Mouse (Mus musculus) olfactory bulb, adult 2 months (tissue): ENCODE results near the gene Calm1. TPM values are rescaled to one million over a fixed set of nuclear protein-coding genes. Genes with fewer than 3 reads are reported as not detected.
A peak's percentile ranks its signal among the peaks of the same experiment; 100 is the strongest.

Source experiments
- H3K27ac ChIP-seq: fragments of 200-500 bp; 2 replicates; pipeline ENCODE4 v1.5.1; 2012; ENCODE audit warnings: low read depth, low read length; ENCODE audit not compliant: insufficient read depth
- H3K4me1 ChIP-seq: fragments of 200-500 bp; 2 replicates; pipeline ENCODE4 v1.6.1; 2012; ENCODE audit warnings: low read length; ENCODE audit not compliant: control insufficient read depth, insufficient read depth
- H3K4me3 ChIP-seq: fragments of 200-500 bp; 2 replicates; pipeline ENCODE4 v1.5.1; 2012; ENCODE audit warnings: mild to moderate bottlenecking, low read depth, low read length, moderate library complexity; ENCODE audit not compliant: insufficient read depth
- CTCF ChIP-seq: fragments of 200-500 bp; IDR thresholded peaks from 2 replicates; pipeline ENCODE4 v1.5.1; 2012; ENCODE audit warnings: low read depth, mild to moderate bottlenecking, low read length, moderate library complexity; ENCODE audit not compliant: insufficient read depth
- POLR2A ChIP-seq: fragments of 200-500 bp; IDR thresholded peaks from 2 replicates; pipeline ENCODE4 v1.6.1; 2012; ENCODE audit warnings: mild to moderate bottlenecking, low read depth, low read length, moderate library complexity; ENCODE audit not compliant: insufficient read depth
- WGBS: fragments of 180-500 bp; shearing (Covaris S2); methylation state at CpG from one replicate; pipeline ENCODE4 v1.1.7; 2018; 5-methylcytosine and 5-hydroxymethylcytosine counted together
- polyA plus RNA-seq: library from polyadenylated mRNA; stranded (reverse); fragments of >200 nt; gene quantifications from 2 replicates; pipeline ENCODE4 v1.2.4, GENCODE M21; 2012; ENCODE audit warnings: low replicate concordance; ENCODE audit not compliant: missing spikeins, insufficient read depth, insufficient read length

Calm1 gene
- polyA plus RNA-seq, 1 experiment = 787 TPM

DNA sequence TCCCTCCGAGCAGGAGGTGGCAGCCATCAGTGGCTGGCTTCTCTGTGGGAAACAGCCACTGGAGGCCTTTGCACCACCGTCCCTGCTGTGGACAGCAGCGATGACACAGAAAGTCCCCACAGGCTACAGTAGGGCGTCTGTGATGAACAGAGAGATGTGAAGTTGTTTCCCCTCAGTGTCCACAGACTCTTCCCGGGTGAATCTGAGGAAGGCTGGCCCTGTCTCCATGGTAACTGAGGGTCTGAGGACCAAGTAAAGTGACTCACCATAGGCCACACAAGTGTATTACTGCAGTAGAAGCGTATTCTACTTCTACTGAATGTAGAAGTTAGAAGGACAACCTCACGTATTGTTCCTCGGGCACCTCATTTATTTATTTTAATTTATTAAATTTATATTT is 27.4 kb downstream of the Calm1 start:
- WGBS = 52% methylated on average over 8 of the region's 8 CpGs
- H3K27ac ChIP-seq = peak overlapping the region; percentile 47; the same call in 1 of the 2 replicates
- H3K4me1 ChIP-seq = peaks cover 45% of the 10 kb centered on the region
- no peak overlapping the region for H3K4me3 ChIP-seq
- TF ChIP-seq CTCF (no peak), POLR2A (no peak)

DNA sequence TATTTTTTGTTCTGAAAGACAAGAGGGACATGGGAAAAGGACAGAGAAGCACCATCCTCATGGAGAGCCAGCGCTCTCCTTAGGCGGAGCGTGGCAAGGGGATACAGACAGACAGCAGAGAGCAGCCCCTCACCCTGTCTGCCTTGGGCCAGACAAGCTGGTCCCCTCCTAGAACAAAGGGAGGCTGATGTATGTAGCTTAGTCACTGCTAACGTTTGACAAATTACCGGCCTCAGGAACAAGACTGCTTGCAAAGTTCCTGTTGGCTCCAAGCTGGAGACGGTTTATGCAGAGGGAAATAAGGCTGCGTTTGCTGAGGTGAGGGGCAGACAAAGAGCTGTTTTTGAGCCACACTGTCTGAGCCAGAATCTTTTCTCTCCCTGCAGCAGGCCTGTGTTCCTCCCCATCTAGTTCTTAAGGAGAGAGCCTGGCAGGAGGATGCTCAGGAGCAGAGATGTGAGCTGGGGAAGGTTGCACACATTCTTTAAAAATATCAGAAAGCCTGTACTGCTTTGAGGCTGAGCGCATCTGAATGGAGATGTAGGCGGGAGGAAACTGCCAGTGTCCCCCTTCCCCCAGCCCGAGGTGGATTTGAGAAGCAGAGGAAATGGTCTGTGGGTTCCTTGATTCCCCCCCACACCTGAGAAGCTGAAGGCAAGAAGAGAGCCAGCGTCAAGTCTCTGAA is 28.9 kb downstream of the Calm1 start:
- TF ChIP-seq POLR2A (no peak), CTCF (no peak)
- Histone ChIP-seq H3K4me1 (peaks cover 38% of the 10 kb centered on the region), H3K27ac (peak overlapping the region; percentile 98), H3K4me3 (no peak overlapping the region)
- WGBS = 26% methylated on average over 11 of the region's 11 CpGs

DNA sequence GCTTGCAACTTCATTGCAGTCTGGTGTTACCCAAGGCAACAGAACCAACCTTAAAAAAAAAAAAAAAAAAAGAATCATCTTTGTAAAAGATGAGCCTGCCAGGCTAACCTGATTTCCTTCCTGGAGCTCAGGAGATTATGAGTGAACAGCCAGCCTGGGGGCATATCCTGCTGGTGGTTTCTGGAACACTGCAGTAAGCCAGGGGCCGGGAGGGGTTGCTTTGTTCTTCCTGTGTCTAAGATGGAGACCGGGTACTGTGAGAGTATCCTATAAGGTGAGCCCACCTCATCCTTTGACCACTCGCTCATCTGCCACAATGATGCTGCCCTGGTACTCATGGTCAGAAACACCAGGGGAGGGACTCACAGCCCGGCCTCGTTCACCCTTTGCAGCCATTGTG is 35.0 kb downstream of the Calm1 start:
- 0 out of 2 replicates have a peak, but pooled peaks cover 4% of the 10 kb centered on the region for H3K4me1 ChIP-seq
- H3K27ac ChIP-seq = no peak overlapping the region
- 88% methylated on average over 5 of the region's 5 CpGs for whole genome bisulfite sequencing
- no peak for TF ChIP-seq POLR2A
- no peak for TF ChIP-seq CTCF
- no peak overlapping the region for H3K4me3 ChIP-seq

DNA sequence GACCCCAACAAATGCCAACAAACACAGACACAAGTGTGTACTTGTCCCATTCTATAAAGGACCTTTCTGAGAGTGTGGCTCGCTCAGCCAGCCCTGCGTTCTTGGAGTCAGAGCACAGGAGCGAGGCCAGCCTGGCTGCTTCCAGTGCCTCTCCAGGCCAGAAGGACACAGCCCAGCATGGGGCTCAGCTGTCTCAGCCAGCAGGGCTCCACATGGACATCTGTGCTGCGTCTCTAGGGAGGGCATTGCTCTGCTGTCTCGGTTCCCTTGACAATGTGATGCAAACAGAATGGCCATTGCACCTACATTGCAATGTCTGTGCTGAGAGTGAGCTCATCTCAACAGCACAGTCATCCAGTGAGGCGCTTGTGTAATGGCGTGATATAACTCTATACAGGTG is 35.7 kb downstream of the Calm1 start:
- Histone ChIP-seq H3K27ac (no peak overlapping the region), H3K4me1 (0 out of 2 replicates have a peak, but pooled peaks cover 4% of the 10 kb centered on the region), H3K4me3 (no peak overlapping the region)
- TF ChIP-seq POLR2A (no peak), CTCF (no peak)
- WGBS = 81% methylated on average over 7 of the region's 7 CpGs

DNA sequence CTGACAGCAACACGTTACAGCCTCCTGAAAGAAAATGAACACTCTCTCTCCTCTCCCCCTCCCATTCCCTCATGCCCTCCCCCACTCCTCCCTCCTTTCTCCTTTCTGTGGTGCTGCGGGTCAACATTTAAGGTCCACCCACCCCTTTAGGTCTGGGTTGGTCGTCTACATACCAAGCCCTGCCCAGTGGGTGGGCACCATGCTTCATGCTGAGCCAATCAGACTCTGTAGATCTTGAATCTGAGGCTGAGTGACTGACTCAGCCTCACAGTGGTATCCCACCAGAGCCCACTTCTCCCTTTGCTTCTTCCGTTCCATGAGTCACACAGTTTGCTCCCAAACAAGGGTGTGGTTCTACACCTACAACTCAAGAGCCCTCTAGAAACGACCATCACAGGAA is 36.2 kb downstream of the Calm1 start:
- no peak overlapping the region for H3K4me3 ChIP-seq
- TF ChIP-seq CTCF (no peak), POLR2A (no peak)
- 0 out of 2 replicates have a peak, but pooled peaks cover 4% of the 10 kb centered on the region for H3K4me1 ChIP-seq
- WGBS = 69% methylated on average over 5 of the region's 5 CpGs
- H3K27ac ChIP-seq = no peak overlapping the region

DNA sequence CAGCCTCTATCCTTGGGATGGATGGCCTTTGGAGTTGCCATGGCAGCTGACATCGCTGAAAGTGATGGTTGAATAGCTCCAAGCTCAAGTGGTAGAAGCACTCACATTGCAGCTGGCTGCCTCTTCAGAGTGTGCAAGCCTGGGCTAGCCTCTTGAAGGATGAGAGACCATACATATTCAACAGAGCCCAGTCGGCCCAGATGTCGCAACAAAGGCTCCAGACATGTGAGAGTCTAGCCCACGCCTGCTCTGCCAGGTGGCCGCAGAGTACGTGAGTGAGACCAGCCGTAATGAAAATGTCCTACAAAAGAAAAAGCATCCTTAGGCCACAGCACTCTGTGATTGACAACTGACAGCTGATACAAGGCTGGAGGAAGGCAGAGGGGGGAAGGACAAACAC is 40.2 kb downstream of the Calm1 start:
- no peak for TF ChIP-seq POLR2A
- TF ChIP-seq CTCF = no peak
- Histone ChIP-seq H3K4me1 (peaks cover 22% of the 10 kb centered on the region), H3K4me3 (no peak overlapping the region), H3K27ac (no peak overlapping the region)
- WGBS = 84% methylated on average over 7 of the region's 7 CpGs

DNA sequence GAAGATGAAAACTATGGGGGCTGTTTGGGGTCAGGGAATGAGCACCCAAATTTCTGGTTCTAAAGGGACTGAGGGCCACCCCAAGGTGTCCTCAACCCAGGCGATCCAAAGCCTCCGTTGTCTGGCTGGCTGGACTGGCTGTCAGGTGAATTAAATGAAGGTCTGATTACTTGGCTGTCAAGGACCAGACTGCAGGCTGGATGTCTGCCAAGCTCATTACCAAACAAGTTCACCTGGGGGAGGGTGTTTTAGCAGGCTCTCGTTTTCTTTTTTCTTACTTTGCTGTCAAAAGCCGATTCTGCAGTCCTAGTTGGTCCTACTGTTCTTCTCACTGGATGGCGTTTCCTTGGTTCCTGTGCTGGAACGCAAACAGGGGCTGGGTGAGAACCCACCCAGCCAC is 40.6 kb downstream of the Calm1 start:
- Histone ChIP-seq H3K4me1 (peaks cover 24% of the 10 kb centered on the region), H3K4me3 (no peak overlapping the region), H3K27ac (no peak overlapping the region)
- TF ChIP-seq POLR2A (no peak), CTCF (no peak)
- 78% methylated on average over 6 of the region's 6 CpGs for WGBS

DNA sequence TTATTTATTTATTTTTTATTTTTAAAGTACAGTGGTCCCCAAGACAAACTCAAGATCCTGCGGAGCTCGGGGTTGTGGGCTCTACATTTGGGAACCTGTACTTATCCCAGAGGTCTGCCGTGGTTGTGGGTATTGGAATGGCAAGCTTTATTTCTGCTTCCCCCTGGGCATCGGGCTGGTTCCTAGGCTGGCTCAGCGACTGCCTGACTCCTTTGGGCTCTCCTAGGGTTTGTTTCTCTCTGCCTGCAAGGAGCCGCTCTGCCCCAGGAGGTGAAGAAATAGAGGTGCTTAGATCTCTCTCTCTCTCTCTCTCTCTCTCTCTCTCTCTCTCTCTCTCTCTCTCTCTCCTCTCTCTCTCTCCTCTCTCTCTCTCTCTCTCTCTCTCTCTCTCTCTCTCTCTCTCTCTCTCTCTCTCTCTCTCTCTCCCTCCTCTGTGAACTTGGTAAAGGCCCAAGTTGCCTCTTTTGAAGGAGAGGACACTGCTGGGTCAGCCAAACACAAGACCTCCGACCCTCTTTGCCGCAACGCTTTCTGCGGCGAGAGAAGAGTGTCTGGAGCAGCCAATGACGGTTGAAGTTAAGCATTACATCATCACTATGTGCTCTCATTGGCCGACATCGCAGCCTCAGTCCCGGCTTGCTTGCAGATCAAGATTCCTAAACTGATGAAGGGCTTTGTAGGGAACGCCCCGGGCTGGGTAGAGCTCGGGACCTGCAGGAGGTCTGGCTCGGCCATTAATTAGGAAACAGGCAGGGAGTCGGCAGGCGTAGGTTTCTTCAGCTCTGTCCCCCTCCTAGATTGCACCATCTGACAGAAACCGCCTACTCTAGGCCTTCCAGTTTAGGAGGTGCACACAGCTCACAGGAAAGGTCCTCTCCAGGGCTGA is 42.9 kb downstream of the Calm1 start:
- peak overlapping the region; percentile 92 for H3K27ac ChIP-seq
- H3K4me3 ChIP-seq = peak overlapping the region; percentile 28; the same call in 1 of the 2 replicates
- 0 out of 2 replicates have a peak, but pooled peaks have one; percentile 25 for TF ChIP-seq POLR2A
- TF ChIP-seq CTCF = no peak
- WGBS = 4% methylated on average over 22 of the region's 22 CpGs
- H3K4me1 ChIP-seq = peaks cover 24% of the 10 kb centered on the region

DNA sequence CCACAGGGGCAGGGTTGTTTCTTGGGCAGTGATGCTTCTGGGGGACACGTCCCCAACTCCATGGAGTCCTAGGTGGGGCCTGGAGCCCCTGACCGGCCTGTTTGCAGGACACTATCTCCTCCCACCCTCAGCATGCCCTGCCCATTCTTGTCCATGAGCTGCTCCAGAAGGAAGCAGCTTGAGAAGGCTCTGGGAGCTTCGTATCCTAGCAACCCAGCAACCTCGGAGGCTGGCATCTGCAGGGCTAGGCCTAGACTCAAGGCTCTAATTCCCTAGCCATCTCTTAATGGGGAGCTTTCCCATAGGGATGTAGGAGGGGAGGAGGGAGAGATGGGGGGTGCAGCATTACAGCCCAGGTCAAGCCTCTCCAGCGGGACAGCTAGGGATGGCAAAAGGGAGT is 45.3 kb downstream of the Calm1 start:
- 26% methylated on average over 5 of the region's 5 CpGs for WGBS
- Histone ChIP-seq H3K4me1 (peaks cover 24% of the 10 kb centered on the region), H3K4me3 (no peak overlapping the region), H3K27ac (peak overlapping the region; percentile 72)
- TF ChIP-seq POLR2A = no peak
- no peak for TF ChIP-seq CTCF
